Comparison of ENCODE assay signal across 10 mouse cellular contexts in the genomic region with DNA sequence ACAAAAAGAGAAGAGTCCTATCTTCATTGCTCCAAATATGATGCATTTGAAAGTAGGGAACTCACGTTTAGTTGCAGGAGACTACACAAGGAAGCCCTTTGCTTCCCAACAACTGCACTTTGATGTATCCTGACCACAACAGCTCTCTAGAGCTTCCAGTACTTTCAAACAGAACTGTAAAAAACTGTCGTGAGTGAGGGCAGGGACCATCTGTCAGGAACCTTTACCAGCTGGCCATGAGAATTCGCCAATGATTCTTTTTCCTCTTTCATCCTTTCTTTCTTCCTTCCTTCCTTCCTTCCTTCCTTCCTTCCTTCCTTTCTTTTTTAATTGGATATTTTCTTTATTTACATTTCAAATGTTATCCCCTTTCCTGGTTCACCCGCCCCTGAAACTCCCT.
"Had no signal": no experiment of that assay in that cellular context is flagged by ENCODE, and none has a peak within 500 bp of the region (broad histone marks: within the 10 kb centered on the region; RNA-seq: fewer than 3 reads in every experiment).

No protein-coding gene starts in this region.

- DNase-seq: kidney, postnatal 25 days; layer of hippocampus, adult 9-11 months; liver, postnatal 0 days; lung, embryonic 14.5 days; right cerebral cortex, adult 18-20 months; right cerebral cortex, postnatal 14 days; right cerebral cortex, postnatal 4 days; thymus, adult 2 months; thymus, postnatal 14 days; thymus, postnatal 4 days had no signal
